Mouse (Mus musculus) ES-E14 (cell line): ENCODE measurements around the gene Erp27.

ENCODE experiments used
- HCFC1 ChIP-seq: IDR thresholded peaks from 2 replicates; pipeline ENCODE4 v1.6.1; 2012; ENCODE audit warnings: low read length, inconsistent platforms, borderline replicate concordance; ENCODE audit not compliant: insufficient read depth
- ZC3H11A ChIP-seq: IDR thresholded peaks from 2 replicates; pipeline ENCODE4 v1.6.1; 2012; ENCODE audit warnings: low read depth, mild to moderate bottlenecking, inconsistent platforms, low read length, borderline replicate concordance
- ZNF384 ChIP-seq: IDR thresholded peaks from 2 replicates; pipeline ENCODE4 v1.6.1; 2012; ENCODE audit warnings: low read depth, low read length, inconsistent platforms

GRCm38 (mm10) chr6:136937117-136937516, 15.1 kb upstream of the Erp27 start:
- TF ChIP-seq HCFC1 (no peak), ZNF384 (no peak), ZC3H11A (no peak)
